Mouse (Mus musculus) mouse embryonic stem cell (cell line): Measurements from ENCODE around the gene Msgn1.

ENCODE experiments used
- in situ Hi-C, 2 experiments: fragments of 300-500 bp; cut with MboI; formaldehyde crosslinking; loops; 1 replicate in 1 of 2; 3 replicates in 1 of 2; pipeline ENCODE4 v1.14.3; 2019 to 2020; ENCODE audit warnings: low sequenced_read_pairs in 2 of 2, low pct_unique_long_range_greater_than_20kb in 1 of 2, mixed read lengths in 1 of 2; ENCODE audit not compliant: unreplicated experiment in 1 of 2

The Msgn1 gene

GRCm38 (mm10) chr12:11203694-11204665, 4.8 kb downstream of the Msgn1 start:
- in situ Hi-C loops, result no loop called here

DNA sequence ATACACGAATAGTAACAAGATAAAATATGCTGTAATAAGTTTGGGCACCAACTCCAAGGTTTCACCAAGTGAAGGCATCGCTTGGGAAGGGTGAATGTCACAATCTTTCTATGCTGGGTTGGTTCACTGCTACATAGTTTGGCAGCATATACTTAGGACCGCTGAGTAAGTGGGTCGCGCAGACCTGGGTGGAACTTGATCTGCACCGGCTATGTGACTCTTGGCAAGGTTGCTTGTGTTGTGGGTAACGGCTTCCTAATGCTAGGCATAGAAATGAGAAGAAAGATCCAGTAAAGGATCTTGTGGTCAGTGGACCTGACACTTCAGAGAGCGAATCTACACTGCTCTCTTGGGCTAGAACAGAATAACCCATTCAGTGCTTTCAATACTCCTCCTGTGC, 6.3 kb downstream of the Msgn1 start:
- in situ Hi-C loops, result no loop called here

DNA sequence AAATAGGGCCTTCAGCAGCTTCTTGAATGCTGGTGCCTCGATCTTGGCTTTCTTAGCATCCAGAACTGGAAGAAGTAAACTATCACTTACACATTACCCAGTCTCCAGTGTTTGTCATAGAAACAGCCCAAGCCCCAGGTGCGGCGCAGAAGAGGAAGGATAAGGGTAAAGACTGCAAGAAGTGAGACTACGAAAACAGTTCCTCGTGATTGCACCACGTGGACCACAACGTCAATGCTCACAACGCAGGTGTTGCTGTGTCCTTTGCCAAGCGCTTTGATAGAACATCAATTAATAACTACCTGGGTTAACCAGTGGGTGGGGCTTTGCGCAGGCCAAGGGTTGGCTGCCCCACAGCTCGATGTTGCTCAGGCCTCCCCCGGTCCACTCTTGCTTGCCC, 8.1 kb downstream of the Msgn1 start:
- in situ Hi-C loops, result no loop called here

GRCm38 (mm10) chr12:11198551-11198950, 10.2 kb downstream of the Msgn1 start:
- in situ Hi-C loops, result no loop called here

DNA sequence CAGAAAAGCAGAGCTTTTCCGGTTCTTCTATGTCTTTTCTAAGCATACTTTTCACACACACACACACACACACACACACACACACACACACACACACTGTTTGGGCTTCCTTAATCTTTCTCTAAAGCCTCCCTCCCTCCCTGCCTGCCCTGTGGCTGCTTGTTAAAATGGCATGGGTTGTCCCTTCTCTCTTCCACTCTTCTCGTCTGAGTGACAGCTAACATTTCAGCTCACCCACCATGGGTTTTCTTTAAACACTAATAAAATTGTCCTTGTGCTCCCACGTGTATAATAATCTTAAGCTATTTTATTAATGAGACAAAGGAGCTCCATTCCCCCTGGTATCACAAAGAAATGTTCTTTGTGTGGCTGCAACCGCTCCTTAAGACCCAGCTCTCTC, 10.7 kb downstream of the Msgn1 start:
- in situ Hi-C loops, result no loop called here

DNA sequence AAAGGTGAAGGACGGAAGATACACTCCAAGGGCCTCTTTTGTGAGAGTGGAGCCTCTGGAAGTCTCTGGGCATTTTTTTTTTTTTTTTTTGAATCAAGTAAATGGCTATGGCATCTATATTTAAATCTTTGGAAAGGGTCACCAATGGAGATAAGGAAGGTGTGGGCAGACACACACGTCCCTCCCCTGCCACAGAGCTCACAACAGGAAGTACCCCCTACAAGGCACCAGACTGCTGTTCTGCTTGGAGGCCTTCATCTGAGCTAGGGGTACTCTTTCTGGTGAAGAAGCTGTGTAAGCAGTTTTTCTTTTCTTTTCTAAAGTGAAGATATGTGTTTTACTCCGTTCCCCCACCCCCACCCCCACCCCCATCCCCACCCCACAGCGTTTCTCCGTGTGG, 11.9 kb downstream of the Msgn1 start:
- in situ Hi-C loops, result no loop called here

- in situ Hi-C loops, result no loop called here
Measured at GRCm38 (mm10) chr12:11196142-11196597, 12.6 kb downstream of the Msgn1 start.

DNA sequence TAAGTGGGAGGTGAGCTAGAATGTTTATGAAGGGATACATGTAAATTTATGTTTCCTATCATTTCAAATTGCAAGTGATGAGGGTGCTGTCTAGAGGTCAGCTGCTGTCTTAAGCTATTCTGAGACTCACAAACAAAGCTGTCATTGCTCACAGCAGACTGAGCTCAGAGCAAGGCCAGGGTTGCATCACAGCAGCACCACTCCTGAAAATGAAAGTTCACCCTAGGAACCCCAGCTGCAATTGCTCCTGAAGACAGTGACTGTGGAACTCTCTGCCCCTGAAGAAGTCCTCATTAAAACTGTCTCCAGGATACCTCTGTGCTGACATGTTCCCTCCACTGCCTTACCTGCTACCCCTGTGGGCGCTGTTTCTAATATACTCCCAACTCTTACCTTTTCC, 13.7 kb downstream of the Msgn1 start:
- in situ Hi-C loops, result no loop called here

DNA sequence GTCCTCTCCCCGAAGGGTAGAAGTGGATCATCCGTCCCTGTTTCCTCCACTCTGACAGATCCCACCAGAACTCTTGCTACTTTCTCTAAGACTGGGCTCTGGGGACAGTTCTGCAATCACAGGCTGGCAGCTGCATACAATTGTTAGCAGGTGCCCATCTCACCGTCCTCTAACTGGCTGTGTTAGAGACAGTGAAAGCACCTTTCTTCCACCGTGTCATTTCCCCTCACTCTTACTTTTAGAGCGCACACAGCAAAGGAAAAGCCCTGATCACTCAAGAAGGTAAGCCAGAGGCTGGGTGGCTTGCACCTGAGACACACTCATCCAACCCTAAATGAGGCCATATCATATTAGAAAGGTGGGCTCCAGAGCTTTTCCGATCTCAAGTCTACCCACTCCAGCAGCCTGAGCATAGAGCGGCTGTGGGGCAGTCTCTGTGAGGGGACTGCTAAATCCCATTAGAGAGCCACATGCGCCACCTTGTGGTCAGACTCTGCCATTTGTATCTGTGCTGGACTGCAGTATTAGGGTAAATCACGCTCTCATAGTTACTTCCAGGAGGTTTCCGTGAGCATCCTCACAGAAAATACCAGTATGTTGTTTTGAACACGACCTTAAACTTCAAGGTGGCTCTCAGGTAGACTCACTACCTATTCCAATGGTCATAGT, 30.2 kb downstream of the Msgn1 start:
- in situ Hi-C loops, result loop anchor here (10.0 kb wide), 4 partner anchors 214 to 584 kb away; no protein-coding TSS in a partner anchor

GRCm38 (mm10) chr12:11177408-11178394, 31.1 kb downstream of the Msgn1 start:
- in situ Hi-C loops, result loop anchor here (10.0 kb wide), 4 partner anchors 213 to 583 kb away; no protein-coding TSS in a partner anchor

GRCm38 (mm10) chr12:11158670-11159069, 50.1 kb downstream of the Msgn1 start:
- in situ Hi-C loops, result no loop called here
